Mouse (Mus musculus): ENCODE measurements around the gene Spata48.

DNA sequence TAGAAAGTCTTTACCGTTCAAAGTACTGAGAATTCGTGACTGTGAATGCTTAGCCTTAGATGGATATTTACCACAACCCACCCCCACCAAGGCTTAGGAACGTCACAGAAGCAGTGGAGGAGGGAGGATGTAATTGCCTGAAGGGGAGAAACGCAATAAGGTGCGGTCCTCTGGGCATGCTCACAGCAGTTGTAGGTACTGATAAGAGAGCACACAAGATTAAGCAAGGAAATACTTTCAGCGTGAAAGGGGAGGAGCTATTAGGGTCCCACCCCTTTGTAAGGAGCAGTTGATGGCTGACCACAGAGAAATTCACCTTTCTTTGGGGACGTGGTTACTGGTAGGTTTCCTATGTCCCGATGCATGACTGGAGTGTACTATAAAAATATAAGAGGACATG, 22.5 kb downstream of the Spata48 start:
- TF ChIP-seq CTCF (conservative IDR thresholded peaks at IDR 0.05; ENCODE audit: insufficient read depth, insufficient read length, low read depth, low read length) (no peak), POLR2A (IDR thresholded peaks at IDR 0.05; ENCODE audit: low read depth, low read length) (no peak)
